Mouse (Mus musculus): Measurements from ENCODE around the gene Syndig1.

- TF ChIP-seq CTCF (IDR thresholded peaks at IDR 0.05; ENCODE audit: low read depth), result no peak
- no peak for TF ChIP-seq EP300 (IDR thresholded peaks at IDR 0.05; ENCODE audit: low read depth)
Observed at GRCm38 (mm10) chr2:149839666-149840065, 10.7 kb downstream of the Syndig1 start.
